Mouse (Mus musculus): ENCODE measurements at regions not wholly inside any gene's neighbourhood (a gene's known extent, or its start where the extent isn't known, plus 50 kb on each side); places are given as distances from the start of the nearest gene placed in this dataset.

DNA sequence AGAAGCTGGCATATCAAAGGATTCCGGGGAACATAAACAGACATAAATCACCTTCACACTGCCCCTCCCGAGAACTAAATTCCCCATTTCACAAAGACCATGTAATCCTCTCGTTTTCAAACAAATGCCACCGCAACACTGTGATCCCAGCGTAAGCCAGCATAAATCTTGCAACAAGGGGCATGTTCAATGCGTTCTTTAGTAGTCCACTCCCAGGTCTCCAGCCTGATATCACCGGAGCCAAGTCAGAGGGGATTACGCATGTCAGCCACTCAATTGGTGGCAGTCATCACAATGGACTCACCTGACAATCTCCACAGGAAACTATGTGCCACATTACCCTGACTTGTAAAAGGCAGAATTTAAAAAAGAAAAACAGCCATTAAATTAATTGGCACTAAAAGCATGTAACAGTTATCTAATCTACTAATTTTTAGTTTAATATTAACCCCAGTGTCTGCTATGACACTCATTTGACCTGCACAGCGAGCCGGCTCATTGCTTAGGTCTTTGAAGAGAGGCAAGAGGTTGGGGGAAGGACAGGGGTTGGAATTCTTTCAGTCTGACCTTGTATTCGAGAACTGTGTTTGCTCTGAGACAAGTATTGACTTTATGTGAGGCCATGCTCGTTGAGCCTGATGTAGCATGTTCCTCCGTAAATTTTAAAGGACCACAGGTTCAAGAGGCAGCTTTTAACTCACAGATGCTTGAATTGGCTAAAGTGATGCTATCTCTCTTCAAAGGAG lies 252.0 kb upstream of the Rnf32 start:
- Histone ChIP-seq H3K27ac (ENCODE audit: insufficient read depth, low read length) (no peak overlapping the region), H3K4me3 (ENCODE audit: insufficient read depth, low read length) (no peak overlapping the region), H3K4me1 (ENCODE audit: control insufficient read depth, insufficient read depth, low read length) (no peaks in the 10 kb centered on the region)
- no peak for TF ChIP-seq POLR2A (IDR thresholded peaks at IDR 0.05; ENCODE audit: extremely low read depth, insufficient read depth, low read length)
- TF ChIP-seq CTCF (IDR thresholded peaks at IDR 0.05; ENCODE audit: extremely low read depth, insufficient read depth, low read length), result no peak

DNA sequence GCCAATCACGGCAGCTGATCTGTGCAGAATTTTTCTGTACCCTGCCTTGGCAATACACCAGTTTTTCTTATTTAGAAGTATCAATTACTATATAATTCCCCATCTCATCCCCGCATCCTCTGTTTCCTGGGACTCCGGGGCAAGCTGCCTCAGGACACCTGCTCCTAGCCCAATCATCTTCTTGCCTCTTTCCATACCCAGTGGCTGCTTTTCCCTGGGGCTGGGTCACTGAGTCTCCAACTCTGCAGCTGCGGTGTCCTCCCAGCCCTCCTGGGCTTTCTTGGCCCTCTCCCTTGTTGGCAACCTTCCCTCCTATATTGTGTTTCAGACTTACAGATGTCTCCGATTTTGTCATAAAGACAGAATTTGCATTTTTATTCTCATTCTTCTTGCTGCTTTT lies 254.8 kb upstream of the Rnf32 start:
- H3K4me1 ChIP-seq (ENCODE audit: control insufficient read depth, insufficient read depth, low read length), result no peaks in the 10 kb centered on the region
- TF ChIP-seq CTCF (IDR thresholded peaks at IDR 0.05; ENCODE audit: extremely low read depth, insufficient read depth, low read length) (no peak), POLR2A (IDR thresholded peaks at IDR 0.05; ENCODE audit: extremely low read depth, insufficient read depth, low read length) (no peak)
- no peak overlapping the region for H3K4me3 ChIP-seq (ENCODE audit: insufficient read depth, low read length)

GRCm38 (mm10) chr5:28919296-28920063 lies 276.3 kb upstream of the Rnf32 start:
- Histone ChIP-seq H3K27ac (ENCODE audit: insufficient read depth, low read length) (no peak overlapping the region), H3K4me1 (ENCODE audit: control insufficient read depth, insufficient read depth, low read length) (no peaks in the 10 kb centered on the region), H3K4me3 (ENCODE audit: insufficient read depth, low read length) (no peak overlapping the region)
- TF ChIP-seq CTCF (IDR thresholded peaks at IDR 0.05; ENCODE audit: extremely low read depth, insufficient read depth, low read length), result no peak
- TF ChIP-seq POLR2A (IDR thresholded peaks at IDR 0.05; ENCODE audit: extremely low read depth, insufficient read depth, low read length), result no peak

More for the DNA sequence above, 254.8 kb upstream of the Rnf32 start:
- no peak overlapping the region for H3K27ac ChIP-seq (ENCODE audit: insufficient read depth, low read length)

- Histone ChIP-seq H3K27ac (ENCODE audit: insufficient read depth, low read length) (no peak overlapping the region), H3K4me3 (ENCODE audit: insufficient read depth, low read length) (no peak overlapping the region), H3K4me1 (ENCODE audit: control insufficient read depth, insufficient read depth, low read length) (no peaks in the 10 kb centered on the region)
- TF ChIP-seq CTCF (IDR thresholded peaks at IDR 0.05; ENCODE audit: extremely low read depth, insufficient read depth, low read length) (no peak), POLR2A (IDR thresholded peaks at IDR 0.05; ENCODE audit: extremely low read depth, insufficient read depth, low read length) (no peak)
Observed at GRCm38 (mm10) chr5:28904500-28904899, 291.3 kb upstream of the Rnf32 start.

- no peak overlapping the region for H3K4me3 ChIP-seq (ENCODE audit: insufficient read depth, low read length)
- H3K4me1 ChIP-seq (ENCODE audit: control insufficient read depth, insufficient read depth, low read length), result no peaks in the 10 kb centered on the region
- no peak overlapping the region for H3K27ac ChIP-seq (ENCODE audit: insufficient read depth, low read length)
- TF ChIP-seq CTCF (IDR thresholded peaks at IDR 0.05; ENCODE audit: extremely low read depth, insufficient read depth, low read length) (no peak), POLR2A (IDR thresholded peaks at IDR 0.05; ENCODE audit: extremely low read depth, insufficient read depth, low read length) (no peak)
Observed at GRCm38 (mm10) chr5:28903805-28904320, 291.9 kb upstream of the Rnf32 start.

GRCm38 (mm10) chr5:28892703-28893249 lies 303.0 kb upstream of the Rnf32 start:
- Histone ChIP-seq H3K4me3 (ENCODE audit: insufficient read depth, low read length) (no peak overlapping the region), H3K27ac (ENCODE audit: insufficient read depth, low read length) (no peak overlapping the region), H3K4me1 (ENCODE audit: control insufficient read depth, insufficient read depth, low read length) (no peaks in the 10 kb centered on the region)
- TF ChIP-seq CTCF (IDR thresholded peaks at IDR 0.05; ENCODE audit: extremely low read depth, insufficient read depth, low read length), result no peak
- no peak for TF ChIP-seq POLR2A (IDR thresholded peaks at IDR 0.05; ENCODE audit: extremely low read depth, insufficient read depth, low read length)

DNA sequence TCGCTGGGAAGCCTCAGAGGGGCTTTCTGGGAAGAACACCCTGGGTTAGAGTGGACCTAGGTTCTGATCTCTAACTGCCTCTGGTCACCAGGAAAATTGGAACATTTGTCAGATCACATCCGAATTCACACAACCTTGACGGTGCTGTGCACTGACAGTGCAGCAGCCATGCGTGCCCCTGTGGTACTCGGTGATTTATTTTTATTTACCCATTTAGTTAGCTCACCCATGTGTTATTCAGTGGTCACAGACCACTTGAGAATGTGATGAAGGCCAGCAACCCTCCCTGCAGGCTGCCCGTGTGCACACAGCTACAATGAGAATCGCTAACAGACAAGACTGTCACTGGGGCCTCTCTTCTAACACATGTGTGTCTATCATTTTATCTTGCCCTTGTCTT lies 303.8 kb upstream of the Rnf32 start:
- no peaks in the 10 kb centered on the region for H3K4me1 ChIP-seq (ENCODE audit: control insufficient read depth, insufficient read depth, low read length)
- no peak overlapping the region for H3K27ac ChIP-seq (ENCODE audit: insufficient read depth, low read length)
- no peak overlapping the region for H3K4me3 ChIP-seq (ENCODE audit: insufficient read depth, low read length)
- TF ChIP-seq POLR2A (IDR thresholded peaks at IDR 0.05; ENCODE audit: extremely low read depth, insufficient read depth, low read length) (no peak), CTCF (IDR thresholded peaks at IDR 0.05; ENCODE audit: extremely low read depth, insufficient read depth, low read length) (no peak)

DNA sequence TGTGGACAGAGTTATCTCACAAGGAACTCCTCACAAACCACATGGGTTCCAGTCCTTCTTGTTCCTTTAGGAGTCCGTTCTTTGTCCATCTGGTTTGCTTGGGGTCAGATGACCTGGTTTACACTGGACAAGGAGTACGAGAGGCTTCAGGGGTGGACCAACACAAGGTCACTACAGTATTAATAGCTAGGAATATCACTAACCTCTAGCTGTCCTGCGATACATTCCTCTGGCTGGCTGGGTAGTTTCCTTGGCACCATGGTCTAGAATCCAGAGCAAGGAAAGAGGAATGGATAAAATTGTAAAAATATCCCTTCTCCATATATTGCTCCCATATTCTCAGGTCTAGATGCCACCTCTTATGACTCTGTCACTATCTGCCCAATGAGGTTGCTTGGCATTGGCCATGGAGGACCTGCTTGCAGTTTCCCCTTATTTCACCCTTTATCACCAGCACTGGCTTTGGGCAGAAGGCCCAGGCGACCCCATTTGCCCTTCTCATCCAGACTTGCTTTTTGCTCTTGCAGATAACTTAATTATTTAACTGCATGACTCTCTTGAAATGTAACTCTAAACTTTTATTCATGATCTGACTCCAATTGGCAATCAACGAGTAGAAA lies 310.9 kb upstream of the Rnf32 start:
- H3K27ac ChIP-seq (ENCODE audit: insufficient read depth, low read length), result no peak overlapping the region
- no peaks in the 10 kb centered on the region for H3K4me1 ChIP-seq (ENCODE audit: control insufficient read depth, insufficient read depth, low read length)
- no peak overlapping the region for H3K4me3 ChIP-seq (ENCODE audit: insufficient read depth, low read length)
- TF ChIP-seq POLR2A (IDR thresholded peaks at IDR 0.05; ENCODE audit: extremely low read depth, insufficient read depth, low read length) (no peak), CTCF (IDR thresholded peaks at IDR 0.05; ENCODE audit: extremely low read depth, insufficient read depth, low read length) (no peak)

- TF ChIP-seq POLR2A (IDR thresholded peaks at IDR 0.05; ENCODE audit: extremely low read depth, insufficient read depth, low read length), result no peak
- no peak for TF ChIP-seq CTCF (IDR thresholded peaks at IDR 0.05; ENCODE audit: extremely low read depth, insufficient read depth, low read length)
Observed at GRCm38 (mm10) chr5:28876199-28876598, 319.6 kb upstream of the Rnf32 start.

More at GRCm38 (mm10) chr5:28876199-28876598, 319.6 kb upstream of the Rnf32 start:
- Histone ChIP-seq H3K4me1 (ENCODE audit: control insufficient read depth, insufficient read depth, low read length) (no peaks in the 10 kb centered on the region), H3K27ac (ENCODE audit: insufficient read depth, low read length) (no peak overlapping the region), H3K4me3 (ENCODE audit: insufficient read depth, low read length) (no peak overlapping the region)
